Mouse (Mus musculus): ENCODE measurements around the gene Add2.
"Not testable (repeated sequence)": the region's sequence is repeated elsewhere in the genome, so short reads cannot be mapped to it uniquely, and the experiment has no call there.

GRCm38 (mm10) chr6:86014812-86015211, 13.7 kb upstream of the Add2 start:
- not testable (repeated sequence) for TF ChIP-seq CTCF (IDR thresholded peaks at IDR 0.05; ENCODE audit: control insufficient read depth, insufficient read depth, low read length); POLR2A (IDR thresholded peaks at IDR 0.05; ENCODE audit: borderline replicate concordance, control insufficient read depth, low read depth, low read length)
